Mouse (Mus musculus): Measurements from ENCODE around the gene Cbfa2t2.

The Cbfa2t2 gene

GRCm38 (mm10) chr2:154539720-154540119, 103.4 kb downstream of the Cbfa2t2 start:
- DNase-seq: peak; percentile 29 to 34

GRCm38 (mm10) chr2:154541630-154542029, 105.3 kb downstream of the Cbfa2t2 start:
- no peak for DNase-seq

GRCm38 (mm10) chr2:154543567-154544347, 107.5 kb downstream of the Cbfa2t2 start:
- DNase-seq: no peak

- DNase-seq: no peak
Observed at GRCm38 (mm10) chr2:154546711-154547110, 110.4 kb downstream of the Cbfa2t2 start, which contains the start of gene 1700003F12Rik. TSS of gene 1700003F12Rik (plus strand) at chr2:154547085.

GRCm38 (mm10) chr2:154548688-154549087, 112.4 kb downstream of the Cbfa2t2 start:
- peak; percentile 42 to 44 for DNase-seq

GRCm38 (mm10) chr2:154549127-154549885, 113.0 kb downstream of the Cbfa2t2 start:
- peak; percentile 47 to 51 for DNase-seq

- DNase-seq: no peak
Observed at GRCm38 (mm10) chr2:154549886-154550189, 113.6 kb downstream of the Cbfa2t2 start.

GRCm38 (mm10) chr2:154550937-154551336, 114.7 kb downstream of the Cbfa2t2 start:
- DNase-seq: no peak

- DNase-seq: no peak
Observed at GRCm38 (mm10) chr2:154551476-154551875, 115.2 kb downstream of the Cbfa2t2 start, which contains the start of gene Actl10. TSS of gene Actl10 (plus strand) at chr2:154551776.

GRCm38 (mm10) chr2:154551927-154552326, 115.6 kb downstream of the Cbfa2t2 start:
- no peak for DNase-seq

GRCm38 (mm10) chr2:154552424-154552907, 116.2 kb downstream of the Cbfa2t2 start:
- peak; percentile 71 to 77 for DNase-seq

GRCm38 (mm10) chr2:154555235-154555634, 119.0 kb downstream of the Cbfa2t2 start:
- no peak for DNase-seq

- no peak for DNase-seq
Observed at GRCm38 (mm10) chr2:154557184-154557832, 121.0 kb downstream of the Cbfa2t2 start.

- peak; percentile 25 to 41 for DNase-seq
Observed at GRCm38 (mm10) chr2:154558264-154559039, 122.2 kb downstream of the Cbfa2t2 start, which contains the start of gene Necab3. TSS of gene Necab3 (minus strand) at chr2:154558890.

- DNase-seq: no peak
Observed at GRCm38 (mm10) chr2:154563612-154564170, 127.4 kb downstream of the Cbfa2t2 start.

- no peak for DNase-seq
Observed at GRCm38 (mm10) chr2:154565562-154565961, 129.3 kb downstream of the Cbfa2t2 start.

GRCm38 (mm10) chr2:154566641-154567040, 130.4 kb downstream of the Cbfa2t2 start:
- no peak for DNase-seq

GRCm38 (mm10) chr2:154567766-154568165, 131.5 kb downstream of the Cbfa2t2 start:
- no peak for DNase-seq

- no peak for DNase-seq
Observed at GRCm38 (mm10) chr2:154568329-154569070, 132.2 kb downstream of the Cbfa2t2 start.

GRCm38 (mm10) chr2:154569071-154569748, 132.9 kb downstream of the Cbfa2t2 start:
- DNase-seq: peak; percentile 63 to 72

GRCm38 (mm10) chr2:154569836-154570286, 133.6 kb downstream of the Cbfa2t2 start, which contains the start of gene E2f1:
TSS of gene E2f1 (minus strand) at chr2:154569892.
- DNase-seq: peak; percentile 94
